Mouse (Mus musculus): ENCODE measurements around the gene Smdt1.

GRCm38 (mm10) chr15:82353745-82354113, 15.0 kb downstream of the Smdt1 start:
- TF ChIP-seq CTCF (IDR thresholded peaks at IDR 0.05; ENCODE audit: low read depth, low read length) (no peak), POLR2A (IDR thresholded peaks at IDR 0.05; ENCODE audit: insufficient read depth, low read length) (no peak)

All from ES-Bruce4 (cell line).